Mouse (Mus musculus) embryonic fibroblast, embryonic 13.5 days (primary cell): Measurements from ENCODE around the gene Slc5a7. TPM values are rescaled to one million over a fixed set of nuclear protein-coding genes. Genes with fewer than 3 reads are reported as not detected.

Source experiments
- H3K27ac ChIP-seq: 2 replicates; pipeline ENCODE4 v1.5.1; 2012; ENCODE audit warnings: low read length, control low read depth, inconsistent platforms; ENCODE audit not compliant: insufficient read depth
- H3K4me1 ChIP-seq: 2 replicates; pipeline ENCODE4 v1.6.1; 2011; ENCODE audit warnings: low read length; ENCODE audit not compliant: control insufficient read depth, insufficient read depth
- H3K4me3 ChIP-seq: 2 replicates; pipeline ENCODE4 v1.5.1; 2011; ENCODE audit warnings: mild to moderate bottlenecking, control low read depth, low read length; ENCODE audit not compliant: insufficient read depth
- CTCF ChIP-seq: IDR thresholded peaks from 2 replicates; pipeline ENCODE4 v1.5.1; 2011; ENCODE audit warnings: mild to moderate bottlenecking, control low read depth, low read length, moderate library complexity, borderline replicate concordance; ENCODE audit not compliant: insufficient read depth
- POLR2A ChIP-seq: IDR thresholded peaks from 2 replicates; pipeline ENCODE4 v1.6.1; 2011; ENCODE audit warnings: low read depth, mild to moderate bottlenecking, control low read depth, low read length, moderate library complexity
- polyA plus RNA-seq: library from polyadenylated mRNA; stranded (reverse); fragments of >200 nt; gene quantifications from 2 replicates; pipeline ENCODE4 v1.2.4, GENCODE M21; 2011; ENCODE audit warnings: low read depth; ENCODE audit not compliant: missing spikeins, insufficient read length

Slc5a7 gene
- polyA plus RNA-seq = 12.9 and 17.9 TPM in 2 replicates

GRCm38 (mm10) chr17:54298934-54299333, at the start of gene Slc5a7:
Slc5a7 (minus strand) TSS chr17:54299034.
- H3K27ac ChIP-seq = no peak within 1 kb of the TSS
- TF ChIP-seq CTCF (no peak), POLR2A (no peak)
- H3K4me1 ChIP-seq = no peaks in the 10 kb centered on the region
- H3K4me3 ChIP-seq = peak within 1 kb of the TSS; percentile 32

DNA sequence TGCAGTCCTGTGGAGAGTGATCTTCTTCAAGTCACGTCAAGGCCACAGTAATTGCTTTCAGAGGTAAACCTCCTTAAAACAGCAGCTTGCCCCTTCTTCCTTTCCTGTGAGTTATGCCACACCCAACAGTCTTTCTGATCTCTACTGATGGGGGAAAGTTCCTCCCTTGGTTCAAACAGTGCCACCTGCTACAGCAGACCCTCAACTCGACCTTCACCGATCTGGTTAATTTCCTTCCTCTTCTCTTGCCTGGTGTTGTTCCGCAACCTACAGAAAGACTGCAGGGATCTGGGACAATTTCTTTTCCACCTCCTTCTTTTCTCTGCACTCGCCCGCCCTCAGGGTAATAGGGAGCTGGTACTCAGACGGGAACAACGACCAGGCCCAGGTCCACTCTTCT, 48.8 kb upstream of the Slc5a7 start:
- no peak for TF ChIP-seq CTCF
- TF ChIP-seq POLR2A = no peak
- Histone ChIP-seq H3K4me1 (no peaks in the 10 kb centered on the region), H3K4me3 (no peak overlapping the region), H3K27ac (no peak overlapping the region)

DNA sequence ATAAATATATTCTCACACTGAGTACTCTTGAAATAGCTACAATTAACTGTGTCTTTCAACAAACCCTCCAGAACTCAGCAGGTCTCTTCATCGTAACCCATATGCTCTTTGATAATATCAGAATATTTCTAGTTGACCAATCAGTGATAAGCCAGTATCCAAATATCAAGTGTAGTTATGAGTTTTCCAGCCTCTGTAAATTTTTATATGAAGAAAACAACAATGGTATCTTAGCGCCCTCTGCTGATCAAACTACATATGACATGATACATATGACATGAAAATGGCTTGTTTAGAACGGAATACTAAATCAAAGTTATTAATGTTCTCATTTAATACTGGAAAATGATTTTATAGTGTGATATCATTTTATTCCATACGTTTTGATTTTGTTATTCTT, 44.6 kb upstream of the Slc5a7 start:
- TF ChIP-seq POLR2A = no peak
- no peak for TF ChIP-seq CTCF
- Histone ChIP-seq H3K4me1 (no peaks in the 10 kb centered on the region), H3K27ac (no peak overlapping the region), H3K4me3 (no peak overlapping the region)

- no peaks in the 10 kb centered on the region for H3K4me1 ChIP-seq
- no peak overlapping the region for H3K27ac ChIP-seq
- no peak for TF ChIP-seq CTCF
- TF ChIP-seq POLR2A = no peak
- peak overlapping the region; percentile 32 for H3K4me3 ChIP-seq
These were observed 456 bp downstream of the Slc5a7 start for GRCm38 (mm10) chr17:54298232-54298924.

DNA sequence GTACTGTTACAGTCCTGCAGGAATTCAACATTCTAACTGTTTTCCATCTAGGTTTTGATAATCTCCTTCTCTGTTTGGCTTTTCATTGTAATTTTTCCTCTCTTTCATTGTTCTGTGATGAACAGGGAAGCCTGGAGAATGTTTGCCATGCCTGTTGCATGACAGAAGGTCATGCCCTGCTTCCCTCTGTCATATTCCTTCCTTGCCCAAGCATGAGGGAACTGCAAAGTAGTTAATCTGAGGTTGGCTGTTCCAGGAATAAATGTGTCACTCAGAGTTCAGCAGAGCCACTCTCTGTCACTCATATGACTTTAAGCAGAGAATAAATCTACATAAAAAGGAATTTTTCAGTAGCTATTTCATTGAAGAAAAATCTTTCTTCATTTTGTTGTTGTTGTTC, 48.1 kb downstream of the Slc5a7 start:
- TF ChIP-seq CTCF (no peak), POLR2A (no peak)
- H3K4me3 ChIP-seq = no peak overlapping the region
- no peak overlapping the region for H3K27ac ChIP-seq
- no peaks in the 10 kb centered on the region for H3K4me1 ChIP-seq

- Histone ChIP-seq H3K27ac (no peak overlapping the region), H3K4me1 (no peaks in the 10 kb centered on the region), H3K4me3 (no peak overlapping the region)
- TF ChIP-seq CTCF (no peak), POLR2A (no peak)
These were observed 55.1 kb downstream of the Slc5a7 start for GRCm38 (mm10) chr17:54243650-54244300.

- Histone ChIP-seq H3K4me1 (no peaks in the 10 kb centered on the region), H3K4me3 (no peak overlapping the region), H3K27ac (no peak overlapping the region)
- TF ChIP-seq POLR2A (no peak), CTCF (no peak)
These were observed 59.4 kb downstream of the Slc5a7 start for GRCm38 (mm10) chr17:54239435-54239834.
